Mouse (Mus musculus) CH12.LX (cell line): Measurements from ENCODE around the gene Tmem176a. TPM values are rescaled to one million over a fixed set of nuclear protein-coding genes. Genes with fewer than 3 reads are reported as not detected.
A peak's percentile ranks its signal among the peaks of the same experiment; 100 is the strongest.

Source experiments
- DNase-seq: peaks from one replicate; pipeline ENCODE4 v3.0.0-alpha.2; 2013; ENCODE audit errors: extremely low read depth
- H3K27ac ChIP-seq: 2 replicates; pipeline ENCODE4 v1.5.1; 2012; ENCODE audit warnings: low read depth, mild to moderate bottlenecking, control low read depth, moderate library complexity; ENCODE audit not compliant: insufficient read depth
- H3K27me3 ChIP-seq: replicated peaks from 2 replicates; pipeline ENCODE3; 2012; ENCODE audit warnings: inconsistent platforms
- H3K36me3 ChIP-seq, 2 experiments: replicated peaks in 1 of 2; 2 replicates each; pipeline versions ENCODE3 to v1.6.1; 2012; ENCODE audit warnings: inconsistent platforms in 1 of 2, low read length in 1 of 2, mild to moderate bottlenecking in 1 of 2, mixed read lengths in 1 of 2, moderate library complexity in 1 of 2; ENCODE audit not compliant: control insufficient read depth in 1 of 2, insufficient read depth in 1 of 2
- H3K4me1 ChIP-seq, 2 experiments: 2 replicates each; pipeline ENCODE4 v1.6.1; 2012; ENCODE audit warnings: inconsistent platforms in 1 of 2, moderate library complexity in 1 of 2; ENCODE audit not compliant: insufficient read depth in 2 of 2, control insufficient read depth in 1 of 2
- H3K4me2 ChIP-seq: 2 replicates; pipeline ENCODE4 v1.6.1; 2012; ENCODE audit warnings: low read depth, mild to moderate bottlenecking, control low read depth; ENCODE audit not compliant: poor library complexity, insufficient read depth, severe bottlenecking
- H3K4me3 ChIP-seq, 3 experiments: fragments of 150-350 bp in 1 of 3; sonication (generic) in 1 of 3; replicated peaks in 1 of 3; 2 replicates each; pipeline versions ENCODE3 to v1.5.1; 2011 to 2012; ENCODE audit warnings: low read depth in 2 of 3, low read length in 2 of 3, mild to moderate bottlenecking in 2 of 3, moderate library complexity in 2 of 3, control low read depth in 1 of 3, improper control_type of control experiment in 1 of 3, inconsistent platforms in 1 of 3, mixed read lengths in 1 of 3; ENCODE audit not compliant: poor library complexity in 1 of 3
- H3K79me2 ChIP-seq: replicated peaks from 2 replicates; pipeline ENCODE4 v1.6.1; 2012; ENCODE audit warnings: mild to moderate bottlenecking, moderate library complexity; ENCODE audit not compliant: control insufficient read depth, poor library complexity, insufficient read depth, severe bottlenecking; ENCODE audit errors: extremely low read depth
- H3K9ac ChIP-seq: 2 replicates; pipeline ENCODE4 v1.6.1; 2012; ENCODE audit warnings: low read depth, mild to moderate bottlenecking, control low read depth, moderate library complexity; ENCODE audit not compliant: insufficient read depth
- H3K9me3 ChIP-seq: replicated peaks from 2 replicates; pipeline ENCODE3; 2012; ENCODE audit warnings: low read length, inconsistent platforms, mixed read lengths
- BHLHE40 ChIP-seq: IDR thresholded peaks from 2 replicates; pipeline ENCODE4 v1.6.1; 2011; ENCODE audit warnings: mild to moderate bottlenecking, low read depth, low read length, improper control_type of control experiment
- CHD1 ChIP-seq: IDR thresholded peaks from 2 replicates; pipeline ENCODE4 v1.6.1; 2012; ENCODE audit warnings: low read depth, low read length, improper control_type of control experiment, inconsistent platforms
- CHD2 ChIP-seq: IDR thresholded peaks from 2 replicates; pipeline ENCODE4 v1.6.1; 2011; ENCODE audit warnings: low read length, improper control_type of control experiment
- CTCF ChIP-seq, 2 experiments: IDR thresholded peaks in 1 of 2; conservative IDR thresholded peaks in 1 of 2; 2 replicates each; pipeline ENCODE4 v1.5.1; 2011 to 2012; ENCODE audit warnings: low read depth in 2 of 2, low read length in 2 of 2, improper control_type of control experiment in 1 of 2, inconsistent platforms in 1 of 2, mild to moderate bottlenecking in 1 of 2, moderate library complexity in 1 of 2
- E2F4 ChIP-seq: IDR thresholded peaks from 2 replicates; pipeline ENCODE4 v1.6.1; 2011; ENCODE audit warnings: low read depth, low read length, improper control_type of control experiment; ENCODE audit not compliant: insufficient replicate concordance
- ELF1 ChIP-seq: IDR thresholded peaks from 2 replicates; pipeline ENCODE4 v1.6.1; 2014; ENCODE audit warnings: low read depth, mild to moderate bottlenecking, inconsistent platforms, low read length, improper control_type of control experiment
- EP300 ChIP-seq: IDR thresholded peaks from 2 replicates; pipeline ENCODE4 v1.6.1; 2011; ENCODE audit warnings: low read length, improper control_type of control experiment
- ETS1 ChIP-seq: conservative IDR thresholded peaks from 2 replicates; pipeline ENCODE4 v1.6.1; 2012; ENCODE audit warnings: low read depth, mild to moderate bottlenecking, inconsistent platforms, low read length, improper control_type of control experiment, moderate library complexity
- GABPA ChIP-seq: IDR thresholded peaks from 2 replicates; pipeline ENCODE4 v1.6.1; 2012; ENCODE audit warnings: low read depth, low read length, improper control_type of control experiment, inconsistent platforms; ENCODE audit not compliant: insufficient replicate concordance
- HCFC1 ChIP-seq: IDR thresholded peaks from 2 replicates; pipeline ENCODE4 v1.6.1; 2012; ENCODE audit warnings: low read depth, mild to moderate bottlenecking, inconsistent platforms, low read length, improper control_type of control experiment
- IRF4 ChIP-seq: IDR thresholded peaks from 2 replicates; pipeline ENCODE4 v1.6.1; 2014; ENCODE audit warnings: low read depth, mild to moderate bottlenecking, inconsistent platforms, low read length, improper control_type of control experiment
- JUN ChIP-seq: IDR thresholded peaks from 2 replicates; pipeline ENCODE4 v1.6.1; 2011; ENCODE audit warnings: low read depth, mild to moderate bottlenecking, low read length, improper control_type of control experiment, moderate library complexity; ENCODE audit not compliant: insufficient read depth
- JUND ChIP-seq: conservative IDR thresholded peaks from 2 replicates; pipeline ENCODE4 v1.6.1; 2011; ENCODE audit warnings: low read depth, low read length, improper control_type of control experiment
- KAT2A ChIP-seq: IDR thresholded peaks from 2 replicates; pipeline ENCODE4 v1.6.1; 2012; ENCODE audit warnings: low read length, improper control_type of control experiment, inconsistent platforms; ENCODE audit not compliant: insufficient replicate concordance
- MAFK ChIP-seq: IDR thresholded peaks from 2 replicates; pipeline ENCODE4 v1.6.1; 2011; ENCODE audit warnings: low read length, improper control_type of control experiment; ENCODE audit not compliant: insufficient replicate concordance
- MAX ChIP-seq: IDR thresholded peaks from 2 replicates; pipeline ENCODE4 v1.6.1; 2011; ENCODE audit warnings: low read length, improper control_type of control experiment
- MAZ ChIP-seq: IDR thresholded peaks from 2 replicates; pipeline ENCODE4 v1.6.1; 2012; ENCODE audit warnings: low read depth, mild to moderate bottlenecking, inconsistent platforms, low read length, improper control_type of control experiment, moderate library complexity
- MEF2A ChIP-seq: IDR thresholded peaks from 2 replicates; pipeline ENCODE4 v1.6.1; 2014; ENCODE audit warnings: low read depth, mild to moderate bottlenecking, inconsistent platforms, low read length, improper control_type of control experiment, borderline replicate concordance
- MXI1 ChIP-seq: IDR thresholded peaks from 2 replicates; pipeline ENCODE4 v1.6.1; 2011; ENCODE audit warnings: mild to moderate bottlenecking, low read depth, low read length, improper control_type of control experiment
- MYC ChIP-seq: IDR thresholded peaks from 2 replicates; pipeline ENCODE4 v1.6.1; 2011; ENCODE audit warnings: low read depth, mild to moderate bottlenecking, improper control_type of control experiment, low read length
- NELFE ChIP-seq: IDR thresholded peaks from 2 replicates; pipeline ENCODE4 v1.6.1; 2011; ENCODE audit warnings: low read depth, low read length, improper control_type of control experiment
- NRF1 ChIP-seq: IDR thresholded peaks from 2 replicates; pipeline ENCODE4 v1.6.1; 2014; ENCODE audit warnings: low read depth, mild to moderate bottlenecking, inconsistent platforms, low read length, improper control_type of control experiment, moderate library complexity
- PAX5 ChIP-seq: IDR thresholded peaks from 2 replicates; pipeline ENCODE4 v1.6.1; 2012; ENCODE audit warnings: low read length, inconsistent platforms, mixed read lengths
- POLR2A ChIP-seq: IDR thresholded peaks from 2 replicates; pipeline ENCODE4 v1.6.1; 2011; ENCODE audit warnings: low read depth, mild to moderate bottlenecking, improper control_type of control experiment, low read length
- POLR2AphosphoS2 ChIP-seq: IDR thresholded peaks from 2 replicates; pipeline ENCODE4 v1.6.1; 2011; ENCODE audit warnings: low read depth, low read length, improper control_type of control experiment
- RAD21 ChIP-seq: IDR thresholded peaks from 2 replicates; pipeline ENCODE4 v1.6.1; 2011; ENCODE audit warnings: low read depth, mild to moderate bottlenecking, low read length, improper control_type of control experiment, moderate library complexity
- RCOR1 ChIP-seq: conservative IDR thresholded peaks from 2 replicates; pipeline ENCODE4 v1.6.1; 2012; ENCODE audit warnings: low read depth, mild to moderate bottlenecking, inconsistent platforms, low read length, improper control_type of control experiment
- SIN3A ChIP-seq: IDR thresholded peaks from 2 replicates; pipeline ENCODE4 v1.6.1; 2012; ENCODE audit warnings: low read length, improper control_type of control experiment, inconsistent platforms
- SMC3 ChIP-seq: IDR thresholded peaks from 2 replicates; pipeline ENCODE4 v1.6.1; 2011; ENCODE audit warnings: low read depth, low read length, improper control_type of control experiment
- TBP ChIP-seq: conservative IDR thresholded peaks from 2 replicates; pipeline ENCODE4 v1.6.1; 2011; ENCODE audit warnings: low read depth, low read length, improper control_type of control experiment
- TCF12 ChIP-seq: IDR thresholded peaks from 2 replicates; pipeline ENCODE4 v1.6.1; 2014; ENCODE audit warnings: low read depth, mild to moderate bottlenecking, inconsistent platforms, low read length, improper control_type of control experiment
- UBTF ChIP-seq: IDR thresholded peaks from 2 replicates; pipeline ENCODE4 v1.6.1; 2012; ENCODE audit warnings: low read depth, mild to moderate bottlenecking, inconsistent platforms, low read length, improper control_type of control experiment, moderate library complexity
- USF1 ChIP-seq: IDR thresholded peaks from 2 replicates; pipeline ENCODE4 v1.6.1; 2014; ENCODE audit warnings: low read depth, mild to moderate bottlenecking, inconsistent platforms, low read length, improper control_type of control experiment
- USF2 ChIP-seq: conservative IDR thresholded peaks from 2 replicates; pipeline ENCODE4 v1.6.1; 2011; ENCODE audit warnings: low read depth, low read length, improper control_type of control experiment
- ZC3H11A ChIP-seq: IDR thresholded peaks from 2 replicates; pipeline ENCODE4 v1.6.1; 2012; ENCODE audit warnings: low read depth, mild to moderate bottlenecking, inconsistent platforms, low read length, improper control_type of control experiment
- ZKSCAN1 ChIP-seq: IDR thresholded peaks from 2 replicates; pipeline ENCODE4 v1.6.1; 2012; ENCODE audit warnings: low read depth, inconsistent platforms, low read length, improper control_type of control experiment, borderline replicate concordance
- ZMIZ1 ChIP-seq: IDR thresholded peaks from 2 replicates; pipeline ENCODE4 v1.6.1; 2012; ENCODE audit warnings: low read depth, mild to moderate bottlenecking, inconsistent platforms, low read length, improper control_type of control experiment
- ZNF384 ChIP-seq: IDR thresholded peaks from 2 replicates; pipeline ENCODE4 v1.6.1; 2012; ENCODE audit warnings: low read depth, low read length, improper control_type of control experiment, inconsistent platforms
- dilution Hi-C: fragments of 300-500 bp; cut with MboI; formaldehyde crosslinking; loops from 2 replicates; pipeline ENCODE4 v1.14.3; 2020; ENCODE audit warnings: low sequenced_read_pairs; ENCODE audit not compliant: extremely low pct_unique_long_range_greater_than_20kb, extremely low pct_ligation_motif_present
- in situ Hi-C: fragments of 300-500 bp; cut with MboI; formaldehyde crosslinking; loops from 3 replicates; pipeline ENCODE4 v1.14.3; 2019; ENCODE audit warnings: low sequenced_read_pairs, low pct_ligation_motif_present, low pct_unique_long_range_greater_than_20kb, mixed read lengths
- polyA plus RNA-seq: library from polyadenylated mRNA; unstranded; fragments of >175 nt; gene quantifications from 2 replicates; pipeline ENCODE4 v1.2.1, GENCODE M21; 2012; ENCODE audit warnings: low read depth; ENCODE audit not compliant: insufficient read length
- total RNA-seq, 2 experiments: library from RNA; depleted of rRNA; stranded (reverse); fragments of 300-350 nt in 1 of 2; fragments of >200 nt in 1 of 2; gene quantifications; 2 replicates each; pipeline ENCODE4 v1.2.3; 2012 to 2014

The Tmem176a gene
- total and polyA plus RNA-seq, 3 experiments = 27.2 to 58.0 (median 34.6) TPM

GRCm38 (mm10) chr6:48817815-48818214, 22.9 kb upstream of the Tmem176a start:
- H3K27me3 ChIP-seq = no peaks in the 10 kb centered on the region
- no peak for TF ChIP-seq JUN
- TF ChIP-seq ETS1 = no peak
- TF ChIP-seq EP300 = peak; percentile 96
- TF ChIP-seq USF1 = no peak
- no peak for TF ChIP-seq MXI1
- TF ChIP-seq TCF12 = no peak
- peak; percentile 85 to 97 for TF ChIP-seq CTCF (conservative IDR thresholded peaks at IDR 0.05 in 1 of 2, IDR thresholded peaks at IDR 0.05 in 1 of 2; ENCODE audit: low read depth in 2 of 2, low read length in 2 of 2)
- TF ChIP-seq ZC3H11A = no peak; the same call in 1 of the 2 replicates
- TF ChIP-seq E2F4 = no peak
- no peak for TF ChIP-seq ZNF384
- TF ChIP-seq NRF1 = no peak
- TF ChIP-seq SIN3A = no peak
- peak; percentile 99 for TF ChIP-seq IRF4
- no peak for TF ChIP-seq POLR2AphosphoS2
- peak; percentile 32; the same call in 1 of the 2 replicates for TF ChIP-seq JUND
- TF ChIP-seq ZMIZ1 = no peak
- TF ChIP-seq SMC3 = peak; percentile 89
- TF ChIP-seq MAFK = no peak; the same call in 1 of the 2 replicates
- no peak for TF ChIP-seq UBTF
- TF ChIP-seq BHLHE40 = peak; percentile 62
- no peak for TF ChIP-seq CHD2
- TF ChIP-seq RAD21 = peak; percentile 90
- TF ChIP-seq MAZ = no peak
- TF ChIP-seq RCOR1 = no peak; the same call in 1 of the 2 replicates
- no peak for TF ChIP-seq POLR2A
- no peak for TF ChIP-seq GABPA
- TF ChIP-seq CHD1 = no peak
- no peak for TF ChIP-seq KAT2A
- TF ChIP-seq TBP = no peak
- no peak for TF ChIP-seq PAX5
- 0 out of 2 replicates have a peak, but pooled peaks have one; percentile 13 for TF ChIP-seq MAX
- TF ChIP-seq MEF2A = no peak
- TF ChIP-seq HCFC1 = no peak
- TF ChIP-seq ELF1 = no peak; the same call in 1 of the 2 replicates
- no peak for TF ChIP-seq NELFE
- TF ChIP-seq USF2 = no peak
- peak; percentile 60; the same call in 1 of the 2 replicates for TF ChIP-seq MYC
- TF ChIP-seq ZKSCAN1 = no peak
- H3K4me2 ChIP-seq = peak overlapping the region; percentile 64; the same call in 1 of the 2 replicates
- no peak overlapping the region for H3K27ac ChIP-seq
- H3K9ac ChIP-seq = no peak overlapping the region
- DNase-seq = peak; percentile 96
- H3K4me3 ChIP-seq = no peak overlapping the region
- H3K4me1 ChIP-seq = peaks cover 2 to 8% of the 10 kb centered on the region in 2 experiments; a peak in 2 of 4 replicates
- no peaks in the 10 kb centered on the region for H3K79me2 ChIP-seq
- no peaks in the 10 kb centered on the region for H3K36me3 ChIP-seq
- in situ Hi-C loops = no loop called here
- H3K9me3 ChIP-seq = peaks cover 5% of the 10 kb centered on the region
- dilution Hi-C loops = no loop called here
